Mouse (Mus musculus) cerebellum, adult (tissue): Measurements from ENCODE around the gene Cd300c2.
"Not testable (repeated sequence)": the region's sequence is repeated elsewhere in the genome, so short reads cannot be mapped to it uniquely, and the experiment has no call there.

Experiments used
- ATAC-seq: cut with Nextera tagmentation; 2 replicates; pipeline ENCODE4 v1.9.2; 2017; ENCODE audit warnings: mild to moderate bottlenecking, moderate library complexity, mixed read lengths; ENCODE audit not compliant: insufficient number of reproducible peaks, low FRiP score, low TSS enrichment

Cd300c2 gene

DNA sequence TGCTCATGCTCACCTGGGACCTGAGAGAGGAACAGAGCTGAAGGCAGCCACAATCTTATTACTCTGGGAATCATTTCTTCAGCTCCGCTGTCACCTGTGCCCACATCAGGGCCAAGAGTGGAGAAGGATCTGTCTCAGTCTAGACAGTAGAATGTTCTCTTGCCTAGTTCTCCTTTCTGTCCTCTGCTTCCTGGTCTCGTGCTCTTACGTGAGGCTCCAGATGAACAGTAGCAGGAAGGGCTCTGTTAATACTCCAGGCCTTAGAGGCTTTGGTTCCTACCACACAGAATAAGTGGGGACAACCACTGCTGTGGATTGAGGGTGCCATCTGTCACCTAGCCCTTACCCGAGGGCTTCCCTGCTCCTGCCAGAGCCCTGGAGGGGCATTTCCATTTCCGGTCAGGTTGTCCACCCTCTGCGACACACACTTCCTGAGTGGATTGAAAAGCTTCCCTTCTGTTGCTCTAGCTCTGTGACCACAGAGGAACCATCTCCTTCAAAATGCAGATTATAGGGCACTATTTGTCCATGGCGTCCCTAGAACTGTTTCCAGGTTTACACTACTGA, at the start of gene Cd300c2:
Gene Cd300c2, minus strand, starts transcription at position 407 of the 567 bp plus-strand sequence.
- no peak for ATAC-seq

DNA sequence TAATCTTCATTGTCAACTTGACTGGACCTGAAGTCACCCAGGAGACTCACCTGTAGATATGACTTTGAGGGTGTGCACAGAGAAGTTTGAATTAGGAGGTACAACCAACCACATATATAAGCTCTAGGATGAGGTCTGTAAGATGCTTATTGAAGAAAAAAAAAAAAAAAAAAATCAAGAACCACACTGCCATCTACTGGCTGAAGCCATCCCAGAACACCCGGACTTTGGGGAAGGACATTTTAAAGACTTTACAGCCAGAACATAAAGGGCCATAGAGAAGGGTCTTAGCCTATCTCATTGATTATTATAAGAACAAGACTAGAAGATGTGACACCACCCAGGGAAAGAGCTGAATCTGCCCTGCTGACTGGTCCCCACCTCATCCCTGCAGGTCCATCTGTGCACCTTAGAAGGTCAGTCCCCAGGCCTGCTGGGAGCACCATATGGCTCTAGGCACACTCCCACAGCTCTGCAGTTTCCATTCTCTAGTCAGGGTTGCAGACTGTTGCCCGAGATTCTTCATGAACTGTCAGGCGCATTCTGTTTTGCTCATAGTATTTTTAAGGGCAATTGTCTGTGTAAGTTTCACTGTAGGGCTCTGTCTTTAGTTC, 47.7 kb upstream of the Cd300c2 start:
- peak; percentile 90 for ATAC-seq

DNA sequence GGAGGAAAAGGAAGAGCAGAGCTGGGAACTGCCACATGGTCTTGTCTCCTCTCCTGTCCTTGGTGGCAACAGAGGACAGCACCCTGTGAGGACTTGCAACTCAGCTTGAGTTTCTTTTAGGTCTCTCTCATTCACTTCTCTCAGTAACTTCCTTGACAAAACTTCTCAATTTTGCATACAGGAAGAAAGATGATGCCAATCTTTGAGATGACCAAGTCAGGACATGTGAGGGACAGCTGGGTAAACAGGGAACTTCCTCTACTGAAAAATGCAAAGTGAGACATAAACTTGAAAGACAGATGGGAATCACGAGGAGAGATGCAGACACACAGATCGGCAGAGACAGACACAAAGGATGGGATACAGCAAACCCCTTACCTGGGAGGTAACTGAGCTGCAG, 46.6 kb upstream of the Cd300c2 start, which contains the start of gene Cd300ld3:
Gene Cd300ld3, minus strand, starts transcription at position 151 of the 400 bp plus-strand sequence.
- no peak for ATAC-seq

DNA sequence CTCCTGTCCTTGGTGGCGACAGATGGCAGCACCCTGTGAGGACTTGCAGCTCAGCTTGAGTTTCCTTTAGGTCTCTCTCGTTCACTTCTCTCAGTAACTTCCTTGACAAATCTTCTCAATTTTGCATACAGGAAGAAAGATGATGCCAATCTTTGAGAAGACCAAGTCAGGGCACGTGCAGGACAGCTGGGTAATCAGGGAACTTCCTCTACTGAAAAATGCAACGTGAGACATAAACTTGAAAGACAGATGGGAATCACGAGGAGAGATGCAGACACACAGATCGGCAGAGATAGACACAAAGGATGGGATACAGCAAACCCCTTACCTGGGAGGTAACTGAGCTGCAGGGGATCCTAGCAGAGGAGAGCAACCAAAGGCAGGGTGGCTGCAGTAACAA, 36.0 kb upstream of the Cd300c2 start, which contains the start of gene Cd300ld5:
Gene Cd300ld5, minus strand, starts transcription at position 101 of the 400 bp plus-strand sequence.
- ATAC-seq = not testable (repeated sequence)

DNA sequence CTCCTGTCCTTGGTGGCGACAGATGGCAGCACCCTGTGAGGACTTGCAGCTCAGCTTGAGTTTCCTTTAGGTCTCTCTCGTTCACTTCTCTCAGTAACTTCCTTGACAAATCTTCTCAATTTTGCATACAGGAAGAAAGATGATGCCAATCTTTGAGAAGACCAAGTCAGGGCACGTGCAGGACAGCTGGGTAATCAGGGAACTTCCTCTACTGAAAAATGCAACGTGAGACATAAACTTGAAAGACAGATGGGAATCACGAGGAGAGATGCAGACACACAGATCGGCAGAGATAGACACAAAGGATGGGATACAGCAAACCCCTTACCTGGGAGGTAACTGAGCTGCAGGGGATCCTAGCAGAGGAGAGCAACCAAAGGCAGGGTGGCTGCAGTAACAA, 25.2 kb upstream of the Cd300c2 start, which contains the start of gene Cd300ld4:
Gene Cd300ld4, minus strand, starts transcription at position 101 of the 400 bp plus-strand sequence.
- not testable (repeated sequence) for ATAC-seq

DNA sequence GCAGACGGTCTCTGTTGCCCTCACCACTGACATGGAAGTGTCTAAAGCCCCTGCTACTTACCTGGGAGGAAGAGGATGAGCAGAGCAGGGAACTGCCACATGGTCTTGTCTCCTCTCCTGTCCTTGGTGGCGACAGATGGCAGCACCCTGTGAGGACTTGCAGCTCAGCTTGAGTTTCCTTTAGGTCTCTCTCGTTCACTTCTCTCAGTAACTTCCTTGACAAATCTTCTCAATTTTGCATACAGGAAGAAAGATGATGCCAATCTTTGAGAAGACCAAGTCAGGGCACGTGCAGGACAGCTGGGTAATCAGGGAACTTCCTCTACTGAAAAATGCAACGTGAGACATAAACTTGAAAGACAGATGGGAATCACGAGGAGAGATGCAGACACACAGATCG, 14.4 kb upstream of the Cd300c2 start, which contains the start of gene Cd300ld2:
Gene Cd300ld2, minus strand, starts transcription at position 101 of the 400 bp plus-strand sequence.
- ATAC-seq = not testable (repeated sequence)

DNA sequence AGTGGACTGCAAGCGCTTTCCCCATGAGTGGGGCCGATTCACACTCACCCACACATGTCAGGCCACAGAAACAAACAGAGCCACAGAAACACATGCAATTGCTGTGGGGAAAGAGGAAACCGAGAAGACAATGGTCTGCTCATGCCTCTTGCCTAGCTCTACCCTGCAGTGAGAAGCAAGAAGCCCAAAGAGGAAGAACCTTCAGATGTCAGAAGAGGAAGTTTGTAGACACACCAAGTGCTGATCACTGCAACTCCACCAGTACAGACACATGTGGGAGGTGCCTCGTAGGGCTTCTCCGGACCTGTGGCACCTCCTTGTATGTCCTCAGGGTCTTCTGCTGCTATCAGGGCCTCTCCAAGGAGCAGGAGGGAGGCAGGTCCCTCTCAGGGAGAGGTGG, 2.4 kb upstream of the Cd300c2 start:
- no peak for ATAC-seq

DNA sequence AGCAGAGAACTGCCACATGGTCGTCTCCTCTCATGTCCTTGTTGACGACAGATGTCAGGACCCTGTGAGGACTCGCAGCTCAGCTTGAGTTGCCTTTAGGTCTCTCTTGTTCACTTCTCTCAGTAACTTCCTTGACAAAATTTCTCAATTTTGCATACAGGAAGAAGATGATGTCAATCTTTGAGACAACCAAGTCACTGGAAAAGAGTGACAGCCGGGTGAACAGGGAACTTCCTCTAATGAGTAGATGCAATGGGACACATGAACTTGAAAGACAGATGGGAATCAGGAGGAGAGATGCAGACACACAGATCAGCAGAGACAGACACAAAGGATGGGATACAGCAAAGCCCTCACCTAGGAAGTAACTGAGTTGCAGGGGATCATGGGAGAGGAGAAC, 11.9 kb downstream of the Cd300c2 start, which contains the start of gene Cd300ld:
Gene Cd300ld, minus strand, starts transcription at position 130 of the 400 bp plus-strand sequence.
- no peak for ATAC-seq

DNA sequence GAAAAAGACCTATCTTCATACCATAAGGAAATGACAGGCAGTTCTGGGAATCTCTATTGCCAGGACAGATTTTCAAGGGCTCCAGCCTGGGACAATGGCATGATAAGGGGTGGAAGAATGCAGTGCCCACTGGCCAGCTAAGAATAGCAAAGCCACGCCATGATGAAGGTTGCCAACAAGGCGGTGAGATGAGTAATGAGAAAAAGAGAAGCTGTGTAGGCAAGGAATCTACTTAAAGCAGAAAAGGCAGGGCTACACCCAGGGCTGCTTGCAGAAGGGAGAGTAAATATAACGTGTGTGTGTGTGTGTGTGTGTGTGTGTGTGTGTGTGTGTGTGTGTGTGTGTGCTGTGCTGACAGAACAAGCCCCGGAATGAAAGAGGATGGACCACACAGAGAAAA, 19.8 kb downstream of the Cd300c2 start:
- ATAC-seq = no peak

DNA sequence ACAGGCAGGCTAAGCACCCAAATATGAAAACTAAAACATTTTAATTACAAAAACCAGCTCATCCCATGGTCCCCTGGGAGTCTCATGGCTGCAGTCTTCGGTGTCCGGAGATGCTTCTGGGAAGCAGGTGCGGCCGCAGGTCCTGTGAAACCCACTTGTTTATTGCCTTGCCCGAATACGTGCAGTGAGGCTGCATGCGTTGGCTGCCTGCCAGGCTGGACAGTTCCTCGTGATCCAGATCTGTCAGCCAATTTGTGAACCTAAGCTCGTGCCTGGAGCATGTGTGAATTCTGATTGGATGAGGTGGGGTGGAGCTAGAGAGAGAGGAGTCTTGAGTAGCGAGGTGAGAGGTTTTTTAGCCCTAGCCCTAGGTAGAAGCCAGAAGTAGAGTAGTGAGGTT, 29.0 kb downstream of the Cd300c2 start:
- no peak for ATAC-seq

DNA sequence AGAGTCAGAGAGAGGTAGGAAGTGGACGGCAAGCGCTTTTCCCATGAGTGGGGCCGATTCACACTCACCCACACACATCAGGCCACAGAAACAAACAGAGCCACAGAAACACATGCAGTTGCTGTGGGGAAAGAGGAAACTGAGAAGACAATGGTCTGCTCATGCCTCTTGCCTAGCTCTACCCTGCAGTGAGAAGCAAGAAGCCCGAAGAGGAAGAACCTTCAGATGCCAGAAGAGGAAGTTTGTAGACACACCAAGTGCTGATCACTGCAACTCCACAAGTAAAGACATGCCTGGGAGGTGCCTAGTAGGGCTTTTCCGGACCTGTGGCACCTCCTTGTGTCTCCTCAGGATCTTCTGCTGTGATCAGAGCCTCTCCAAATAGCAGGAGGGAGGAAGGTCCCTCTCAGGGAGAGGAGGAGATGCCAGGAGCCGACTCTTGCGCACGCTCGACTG, 32.9 kb downstream of the Cd300c2 start, which contains the start of gene Cd300c:
Gene Cd300c, minus strand, starts transcription at position 406 of the 456 bp plus-strand sequence.
- ATAC-seq = no peak

DNA sequence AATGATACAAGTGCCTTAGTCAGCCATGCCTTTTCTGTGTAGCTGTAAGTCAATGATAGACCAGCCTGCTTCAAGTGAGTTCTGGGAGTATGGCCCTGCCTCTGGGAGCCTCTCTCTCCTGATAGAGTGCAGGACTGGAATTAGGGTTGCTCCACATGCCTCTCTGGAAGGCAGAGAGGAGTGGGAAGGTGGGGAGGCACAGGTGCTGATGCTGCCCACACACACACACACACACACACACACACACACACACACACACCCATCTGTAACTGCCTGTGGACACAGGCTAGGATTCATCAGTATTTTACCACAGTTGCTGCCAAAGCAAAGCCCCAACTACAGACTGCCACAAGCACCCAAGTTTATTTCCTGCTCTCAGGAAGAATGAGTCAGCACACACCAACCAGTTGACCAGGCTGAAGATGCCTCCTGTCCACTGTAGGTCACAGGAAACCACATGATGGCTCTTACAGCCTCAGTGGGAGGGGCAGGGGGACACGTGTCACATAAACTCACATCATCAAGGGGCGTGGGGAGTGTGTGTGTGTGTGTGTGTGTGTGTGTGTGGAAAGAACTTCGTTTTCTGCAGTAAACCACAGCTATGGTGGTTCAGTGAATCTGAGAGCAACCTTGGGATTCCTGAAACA, 36.4 kb downstream of the Cd300c2 start:
- no peak for ATAC-seq

DNA sequence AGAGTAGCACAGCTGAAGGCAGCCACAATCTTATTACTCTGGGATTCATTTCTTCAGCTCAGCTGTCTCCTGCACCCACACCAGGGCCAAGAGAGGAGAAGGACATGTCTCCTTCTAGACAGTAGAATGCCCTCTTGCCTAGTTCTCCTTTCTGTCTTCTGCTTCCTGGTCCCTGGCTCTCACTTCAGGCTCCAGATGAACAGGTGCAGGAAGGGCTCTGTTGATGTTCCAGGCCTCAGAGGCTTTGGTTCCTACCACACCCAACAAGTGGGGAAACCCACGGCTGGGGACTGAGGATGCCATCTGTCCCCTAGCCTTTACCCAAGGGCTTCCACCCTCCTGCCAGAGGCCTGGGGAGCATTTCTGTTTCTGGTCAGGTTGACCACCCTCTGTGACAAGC, 41.3 kb downstream of the Cd300c2 start:
- no peak for ATAC-seq
